In the genomic region with DNA sequence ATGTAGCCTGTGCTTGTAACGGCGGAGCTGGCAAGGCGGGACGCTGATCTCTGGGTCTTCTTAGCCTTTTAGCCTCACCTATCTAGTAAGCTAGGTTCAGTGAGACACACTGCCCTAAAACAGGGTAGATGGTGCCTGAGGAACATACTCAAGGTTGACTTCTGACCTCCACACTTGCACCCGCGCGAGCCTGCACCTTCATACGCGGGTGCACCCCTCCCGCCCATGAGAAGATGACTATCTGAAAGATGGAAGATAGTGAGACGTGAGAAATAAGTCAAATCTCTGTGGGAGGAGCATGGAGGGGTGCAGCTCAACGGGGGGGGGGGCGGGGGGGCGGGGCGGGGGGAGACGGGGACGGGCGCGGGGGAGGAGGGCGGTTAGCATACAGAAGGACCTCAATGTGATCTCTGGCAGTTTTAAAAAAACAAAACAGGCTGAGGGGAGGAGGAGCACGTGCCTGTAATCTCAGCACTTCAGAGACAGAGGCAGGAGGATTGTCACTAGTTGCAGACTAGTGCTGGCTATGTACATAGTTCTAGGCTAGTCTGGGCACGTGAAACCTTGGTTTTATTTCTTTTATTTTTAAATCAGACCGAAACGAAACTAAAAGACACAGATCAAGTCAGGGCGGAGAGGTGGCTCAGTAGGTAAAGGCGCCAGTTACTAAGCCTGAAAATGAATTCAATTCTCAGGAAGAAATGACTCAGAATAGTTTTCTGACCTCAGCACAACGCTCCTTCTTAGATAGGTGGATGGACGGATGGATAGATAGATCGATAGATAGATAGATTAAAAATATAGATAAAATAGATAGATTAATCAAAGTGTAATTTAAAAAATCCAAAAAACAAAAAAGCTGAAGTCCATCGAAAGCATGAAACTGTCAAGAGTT, we compare ENCODE assay signal across 8 mouse cellular contexts. TPM values are rescaled to one million over a fixed set of nuclear protein-coding genes. Genes with fewer than 3 reads are reported as not detected.
DNase-seq lines count a peak whose midpoint lies in the region; ATAC-seq lines count a peak whose summit lies in the region.

No protein-coding gene starts in this region.

- peaks cover 27% of the 10 kb centered on the region for H3K4me1 ChIP-seq in embryonic facial prominence, embryonic 15.5 days
- peaks cover 17% of the 10 kb centered on the region for H3K4me1 ChIP-seq in limb, embryonic 13.5 days
- H3K4me1 ChIP-seq in neural tube, embryonic 15.5 days: peaks cover 22% of the 10 kb centered on the region

- no peak for ATAC-seq in embryonic facial prominence, embryonic 15.5 days (ENCODE audit: insufficient number of reproducible peaks, low FRiP score, low TSS enrichment, low read depth)
- ATAC-seq in limb, embryonic 13.5 days (ENCODE audit: low FRiP score, low read depth): no peak
- ATAC-seq in neural tube, embryonic 15.5 days (ENCODE audit: low FRiP score): no peak

- H3K4me3 ChIP-seq in embryonic facial prominence, embryonic 15.5 days (replicated peaks): peak overlapping the region; percentile 91
- peak overlapping the region; percentile 83 for H3K4me3 ChIP-seq in limb, embryonic 13.5 days
- peak overlapping the region; percentile 78 for H3K4me3 ChIP-seq in neural tube, embryonic 15.5 days (replicated peaks)

- H3K27me3 ChIP-seq in embryonic facial prominence, embryonic 15.5 days: no peaks in the 10 kb centered on the region
- H3K27me3 ChIP-seq in limb, embryonic 13.5 days: no peaks in the 10 kb centered on the region
- no peaks in the 10 kb centered on the region for H3K27me3 ChIP-seq in neural tube, embryonic 15.5 days (replicated peaks)

- H3K9me3 ChIP-seq in embryonic facial prominence, embryonic 15.5 days (replicated peaks): no peaks in the 10 kb centered on the region
- H3K9me3 ChIP-seq in limb, embryonic 13.5 days: no peaks in the 10 kb centered on the region
- no peaks in the 10 kb centered on the region for H3K9me3 ChIP-seq in neural tube, embryonic 15.5 days (replicated peaks)

- peak overlapping the region; percentile 65 for H3K4me2 ChIP-seq in embryonic facial prominence, embryonic 15.5 days (replicated peaks)
- peak overlapping the region; percentile 64 for H3K4me2 ChIP-seq in limb, embryonic 13.5 days (replicated peaks)
- peak overlapping the region; percentile 75 for H3K4me2 ChIP-seq in neural tube, embryonic 15.5 days

- H3K27ac ChIP-seq in embryonic facial prominence, embryonic 15.5 days (replicated peaks): no peak overlapping the region; the same call in none of the 2 replicates
- no peak overlapping the region for H3K27ac ChIP-seq in limb, embryonic 13.5 days
- H3K27ac ChIP-seq in neural tube, embryonic 15.5 days (replicated peaks): no peak overlapping the region

- H3K36me3 ChIP-seq in embryonic facial prominence, embryonic 15.5 days: peaks cover 4% of the 10 kb centered on the region; the same call in 1 of the 2 replicates
- peaks cover 4% of the 10 kb centered on the region for H3K36me3 ChIP-seq in limb, embryonic 13.5 days
- no peaks in the 10 kb centered on the region for H3K36me3 ChIP-seq in neural tube, embryonic 15.5 days

- WGBS in embryonic facial prominence, embryonic 15.5 days: 29% methylated on average over 29 of the region's 30 CpGs
- 37% methylated on average over 27 of the region's 30 CpGs for WGBS in limb, embryonic 13.5 days
- 44% methylated on average over 23 of the region's 30 CpGs for WGBS in neural tube, embryonic 15.5 days

- H3K9ac ChIP-seq in embryonic facial prominence, embryonic 15.5 days: no peak overlapping the region
- H3K9ac ChIP-seq in limb, embryonic 13.5 days: no peak overlapping the region
- H3K9ac ChIP-seq in neural tube, embryonic 15.5 days (replicated peaks): no peak overlapping the region

- peak; percentile 15 for DNase-seq in embryo, embryonic 10.5 days (ENCODE audit: low spot score)
- DNase-seq in embryo, embryonic 11 days: no peak
- DNase-seq in A20 (ENCODE audit: low read depth, low spot score): peak; percentile 68
- no peak for DNase-seq in left cerebral cortex, adult 11 months (ENCODE audit: low spot score)
- no peak for DNase-seq in cerebellum, postnatal 10 days

RNA-seq across cellular contexts. Expression of a gene that starts 0.8 kb away (rescaled TPM):
- 46.9 and 48.1 TPM in 2 replicates for polyA plus RNA-seq in embryonic facial prominence, embryonic 15.5 days (2015; fragmentation: Nextera tagmentation; extraction: Ambion mirVana)
- 28.9 and 32.0 TPM in 2 replicates for polyA plus RNA-seq in limb, embryonic 13.5 days (2015; fragmentation: Nextera tagmentation; extraction: Ambion mirVana)
- polyA plus RNA-seq in neural tube, embryonic 15.5 days (2015; fragmentation: Nextera tagmentation; extraction: Ambion mirVana): 17.9 and 29.2 TPM in 2 replicates

RNA-seq across cellular contexts. Expression of a gene that starts 41.6 kb away (rescaled TPM):
- 55.8 and 64.7 TPM in 2 replicates for polyA plus RNA-seq in embryonic facial prominence, embryonic 15.5 days (2015; fragmentation: Nextera tagmentation; extraction: Ambion mirVana)
- polyA plus RNA-seq in limb, embryonic 13.5 days (2015; fragmentation: Nextera tagmentation; extraction: Ambion mirVana): 65.7 and 67.8 TPM in 2 replicates
- 124 and 140 TPM in 2 replicates for polyA plus RNA-seq in neural tube, embryonic 15.5 days (2015; fragmentation: Nextera tagmentation; extraction: Ambion mirVana)

RNA-seq across cellular contexts. Expression of a gene that starts 51.5 kb away (rescaled TPM):
- polyA plus RNA-seq in embryonic facial prominence, embryonic 15.5 days (2015; fragmentation: Nextera tagmentation; extraction: Ambion mirVana): 121 and 126 TPM in 2 replicates
- 110 and 115 TPM in 2 replicates for polyA plus RNA-seq in limb, embryonic 13.5 days (2015; fragmentation: Nextera tagmentation; extraction: Ambion mirVana)
- 13.0 and 71.4 TPM in 2 replicates for polyA plus RNA-seq in neural tube, embryonic 15.5 days (2015; fragmentation: Nextera tagmentation; extraction: Ambion mirVana)

Comparison
In these comparisons a context has a peak if more than half of its experiments do, and no peak if none do; other contexts are left out.
1. DNase-seq: peak in embryo, embryonic 10.5 days (single experiment) and A20 (single experiment); none in embryo, embryonic 11 days (single experiment), left cerebral cortex, adult 11 months (single experiment) and cerebellum, postnatal 10 days (0 of 2).
2. Peak in every context shown above with its lines, with median percentiles within 50 percentile points of each other: H3K4me2 ChIP-seq and H3K4me3 ChIP-seq.